Mouse (Mus musculus): ENCODE results near the gene Musk.
"Not testable (repeated sequence)": the region's sequence is repeated elsewhere in the genome, so short reads cannot be mapped to it uniquely, and the experiment has no call there.

Musk gene

GRCm38 (mm10) chr4:58285687-58286086 is at the start of gene Musk:
Gene Musk, plus strand, starts transcription at chr4:58285960.
- no peak for DNase-seq (ENCODE audit: low spot score in 2 of 2)

- no peak for DNase-seq (ENCODE audit: low spot score in 2 of 2)
These were observed 45.3 kb upstream of the Musk start for GRCm38 (mm10) chr4:58240416-58240815.

GRCm38 (mm10) chr4:58245544-58245943 is 40.2 kb upstream of the Musk start:
- no peak for DNase-seq (ENCODE audit: low spot score in 2 of 2)

GRCm38 (mm10) chr4:58252381-58252780 is 33.4 kb upstream of the Musk start:
- DNase-seq (ENCODE audit: low spot score in 2 of 2) = no peak

GRCm38 (mm10) chr4:58253410-58253809 is 32.4 kb upstream of the Musk start:
- DNase-seq (ENCODE audit: low spot score in 2 of 2) = no peak

GRCm38 (mm10) chr4:58260767-58261166 is 25.0 kb upstream of the Musk start:
- DNase-seq (ENCODE audit: low spot score in 2 of 2) = not testable (repeated sequence)

GRCm38 (mm10) chr4:58266294-58266693 is 19.5 kb upstream of the Musk start:
- DNase-seq (ENCODE audit: low spot score in 2 of 2) = no peak

- no peak for DNase-seq (ENCODE audit: low spot score in 2 of 2)
These were observed 16.7 kb upstream of the Musk start for GRCm38 (mm10) chr4:58268897-58269542.

- DNase-seq (ENCODE audit: low spot score in 2 of 2) = no peak
These were observed 15.8 kb upstream of the Musk start for GRCm38 (mm10) chr4:58269961-58270360.

GRCm38 (mm10) chr4:58270956-58271355 is 14.8 kb upstream of the Musk start:
- no peak for DNase-seq (ENCODE audit: low spot score in 2 of 2)

- no peak for DNase-seq (ENCODE audit: low spot score in 2 of 2)
These were observed 14.1 kb upstream of the Musk start for GRCm38 (mm10) chr4:58271504-58272162.

GRCm38 (mm10) chr4:58275261-58275895 is 10.4 kb upstream of the Musk start:
- no peak for DNase-seq (ENCODE audit: low spot score in 2 of 2)

GRCm38 (mm10) chr4:58278368-58278767 is 7.4 kb upstream of the Musk start:
- DNase-seq (ENCODE audit: low spot score in 2 of 2) = no peak

GRCm38 (mm10) chr4:58280121-58280520 is 5.6 kb upstream of the Musk start:
- no peak for DNase-seq (ENCODE audit: low spot score in 2 of 2)

GRCm38 (mm10) chr4:58286368-58287090 is 769 bp downstream of the Musk start:
- DNase-seq (ENCODE audit: low spot score in 2 of 2) = no peak

GRCm38 (mm10) chr4:58288753-58289152 is 3.0 kb downstream of the Musk start:
- DNase-seq (ENCODE audit: low spot score in 2 of 2) = no peak

GRCm38 (mm10) chr4:58291828-58292227 is 6.1 kb downstream of the Musk start:
- no peak for DNase-seq (ENCODE audit: low spot score in 2 of 2)

GRCm38 (mm10) chr4:58293099-58293498 is 7.3 kb downstream of the Musk start:
- DNase-seq (ENCODE audit: low spot score in 2 of 2) = no peak

- no peak for DNase-seq (ENCODE audit: low spot score in 2 of 2)
These were observed 18.1 kb downstream of the Musk start for GRCm38 (mm10) chr4:58303862-58304261.

- DNase-seq (ENCODE audit: low spot score in 2 of 2) = no peak
These were observed 18.8 kb downstream of the Musk start for GRCm38 (mm10) chr4:58304564-58304963.

GRCm38 (mm10) chr4:58307421-58307820 is 21.7 kb downstream of the Musk start:
- DNase-seq (ENCODE audit: low spot score in 2 of 2) = no peak

- DNase-seq (ENCODE audit: low spot score in 2 of 2) = no peak
These were observed 27.6 kb downstream of the Musk start for GRCm38 (mm10) chr4:58313344-58313743.
